Mouse (Mus musculus) cortical plate, adult 2 months (tissue): ENCODE results near the gene Kremen1.

Source experiments
- CTCF ChIP-seq: fragments of 200-500 bp; IDR thresholded peaks from 2 replicates; pipeline ENCODE4 v1.5.1; 2011; ENCODE audit warnings: mild to moderate bottlenecking, control low read depth, low read length; ENCODE audit not compliant: insufficient read depth; ENCODE audit errors: extremely low read depth
- POLR2A ChIP-seq: fragments of 200-500 bp; IDR thresholded peaks from 2 replicates; pipeline ENCODE4 v1.6.1; 2011; ENCODE audit warnings: mild to moderate bottlenecking, low read length, control low read depth; ENCODE audit not compliant: insufficient read depth; ENCODE audit errors: extremely low read depth

- TF ChIP-seq CTCF (no peak), POLR2A (no peak)
Observed at GRCm38 (mm10) chr11:5215401-5216187, 45.8 kb downstream of the Kremen1 start.
